Mouse (Mus musculus) limb, embryonic 11.5 days (tissue): ENCODE data around the gene Ap1s3. TPM values are rescaled to one million over a fixed set of nuclear protein-coding genes. Genes with fewer than 3 reads are reported as not detected.

ENCODE experiments used
- ATAC-seq: fragments of 200-750 bp; cut with Nextera tagmentation; 2 replicates; pipeline ENCODE4 v1.8.0; 2017; ENCODE audit warnings: low read depth; ENCODE audit not compliant: insufficient number of reproducible peaks, low FRiP score, low TSS enrichment
- DNase-seq: peaks from one replicate; pipeline ENCODE4 v3.0.0-alpha.2; 2015; ENCODE audit warnings: low spot score
- H3K27ac ChIP-seq: fragments of 300-500 bp; sonication (generic); replicated peaks from 2 replicates; pipeline ENCODE4 v1.5.1; 2014; ENCODE audit warnings: low read depth, mild to moderate bottlenecking, low read length
- H3K27me3 ChIP-seq: fragments of 300-500 bp; sonication (generic); 2 replicates; pipeline ENCODE4 v1.6.1; 2014; ENCODE audit warnings: mild to moderate bottlenecking, low read length, mixed read lengths; ENCODE audit not compliant: control insufficient read depth, insufficient read depth
- H3K36me3 ChIP-seq: fragments of 300-500 bp; sonication (generic); 2 replicates; pipeline ENCODE4 v1.6.1; 2014; ENCODE audit warnings: mild to moderate bottlenecking, low read length, moderate library complexity, mixed read lengths; ENCODE audit not compliant: control insufficient read depth, insufficient read depth
- H3K4me1 ChIP-seq: fragments of 300-500 bp; sonication (generic); 2 replicates; pipeline ENCODE4 v1.6.1; 2014; ENCODE audit warnings: low read length, mixed read lengths; ENCODE audit not compliant: control insufficient read depth, insufficient read depth
- H3K4me2 ChIP-seq: fragments of 300-500 bp; sonication (generic); 2 replicates; pipeline ENCODE4 v1.6.1; 2014; ENCODE audit warnings: low read depth, mild to moderate bottlenecking, moderate library complexity; ENCODE audit not compliant: severe bottlenecking
- H3K4me3 ChIP-seq: fragments of 300-500 bp; sonication (generic); 2 replicates; pipeline ENCODE4 v1.5.1; 2014; ENCODE audit warnings: low read depth, low read length
- H3K9ac ChIP-seq: fragments of 300-500 bp; sonication (generic); 2 replicates; pipeline ENCODE4 v1.6.1; 2014; ENCODE audit warnings: mild to moderate bottlenecking, low read length
- H3K9me3 ChIP-seq: fragments of 300-500 bp; sonication (generic); 2 replicates; pipeline ENCODE4 v1.6.1; 2016; ENCODE audit warnings: low read length; ENCODE audit not compliant: control insufficient read depth
- WGBS: fragments of 180-500 bp; shearing (Covaris S2); extraction: QIAGEN DNeasy Blood & Tissue Kit; methylation state at CpG from one replicate; pipeline ENCODE4 v1.1.7; 2014; 5-methylcytosine and 5-hydroxymethylcytosine counted together
- polyA plus RNA-seq: library from polyadenylated mRNA; unstranded; fragments of >200 nt; fragmentation: Nextera tagmentation; extraction: Ambion mirVana; gene quantifications from 2 replicates; pipeline ENCODE4 v1.2.1, GENCODE M21; 2014

Gene Ap1s3
- polyA plus RNA-seq, 1 experiment from 2014 or later = 0.88 TPM

GRCm38 (mm10) chr1:79680777-79681176 is 9.0 kb upstream of the Ap1s3 start:
- WGBS = 88% methylated on average over 3 of the region's 3 CpGs
- Histone ChIP-seq H3K27me3 (no peaks in the 10 kb centered on the region), H3K9ac (no peak overlapping the region), H3K4me1 (no peaks in the 10 kb centered on the region), H3K4me2 (no peak overlapping the region), H3K36me3 (no peaks in the 10 kb centered on the region), H3K27ac (no peak overlapping the region), H3K4me3 (no peak overlapping the region), H3K9me3 (no peaks in the 10 kb centered on the region)
- DNase-seq = no peak
- ATAC-seq = no peak

GRCm38 (mm10) chr1:79678117-79678684 is 6.4 kb upstream of the Ap1s3 start:
- Histone ChIP-seq H3K4me1 (no peaks in the 10 kb centered on the region), H3K9ac (no peak overlapping the region), H3K4me3 (no peak overlapping the region), H3K4me2 (no peak overlapping the region), H3K9me3 (no peaks in the 10 kb centered on the region), H3K36me3 (no peaks in the 10 kb centered on the region), H3K27ac (no peak overlapping the region), H3K27me3 (no peaks in the 10 kb centered on the region)
- DNase-seq = no peak
- ATAC-seq = no peak
- WGBS = 84% methylated on average over 8 of the region's 8 CpGs

- Histone ChIP-seq H3K9me3 (no peaks in the 10 kb centered on the region), H3K36me3 (no peaks in the 10 kb centered on the region), H3K4me1 (0 out of 2 replicates have a peak, but pooled peaks cover 2% of the 10 kb centered on the region), H3K27ac (no peak overlapping the region), H3K9ac (no peak overlapping the region), H3K27me3 (no peaks in the 10 kb centered on the region), H3K4me3 (no peak overlapping the region), H3K4me2 (no peak overlapping the region)
- WGBS = 42% methylated on average over 4 of the region's 4 CpGs
- no peak for DNase-seq
- ATAC-seq = no peak
Observed at GRCm38 (mm10) chr1:79675716-79676115, 3.9 kb upstream of the Ap1s3 start.

GRCm38 (mm10) chr1:79671196-79671542 is 603 bp downstream of the Ap1s3 start:
- Histone ChIP-seq H3K4me1 (0 out of 2 replicates have a peak, but pooled peaks cover 2% of the 10 kb centered on the region), H3K4me2 (peak overlapping the region; percentile 92), H3K9me3 (no peaks in the 10 kb centered on the region), H3K27me3 (no peaks in the 10 kb centered on the region), H3K4me3 (peak overlapping the region; percentile 70), H3K36me3 (no peaks in the 10 kb centered on the region), H3K27ac (no peak overlapping the region), H3K9ac (peak overlapping the region; percentile 65)
- DNase-seq (no peak), ATAC-seq (no peak)
- WGBS = 2% methylated on average over 11 of the region's 11 CpGs

- no peaks in the 10 kb centered on the region for H3K27me3 ChIP-seq
- H3K36me3 ChIP-seq = no peaks in the 10 kb centered on the region
- WGBS = 83% methylated on average over 9 of the region's 9 CpGs
- no peak for ATAC-seq
- no peak overlapping the region for H3K4me3 ChIP-seq
- no peak overlapping the region for H3K9ac ChIP-seq
- no peak overlapping the region for H3K4me2 ChIP-seq
- DNase-seq = no peak
- no peak overlapping the region for H3K27ac ChIP-seq
- H3K9me3 ChIP-seq = no peaks in the 10 kb centered on the region
- 0 out of 2 replicates have a peak, but pooled peaks cover 2% of the 10 kb centered on the region for H3K4me1 ChIP-seq
Observed at GRCm38 (mm10) chr1:79669419-79669974, 2.3 kb downstream of the Ap1s3 start.

GRCm38 (mm10) chr1:79664911-79665310 is 6.9 kb downstream of the Ap1s3 start:
- Histone ChIP-seq H3K9me3 (no peaks in the 10 kb centered on the region), H3K4me1 (no peaks in the 10 kb centered on the region), H3K9ac (no peak overlapping the region), H3K27ac (no peak overlapping the region), H3K4me2 (no peak overlapping the region), H3K27me3 (no peaks in the 10 kb centered on the region), H3K4me3 (no peak overlapping the region), H3K36me3 (no peaks in the 10 kb centered on the region)
- 82% methylated on average over 4 of the region's 4 CpGs for WGBS
- ATAC-seq (no peak), DNase-seq (no peak)

GRCm38 (mm10) chr1:79659598-79659997 is 12.2 kb downstream of the Ap1s3 start:
- Histone ChIP-seq H3K4me3 (no peak overlapping the region), H3K27me3 (no peaks in the 10 kb centered on the region), H3K4me2 (no peak overlapping the region), H3K9ac (no peak overlapping the region), H3K27ac (no peak overlapping the region), H3K9me3 (no peaks in the 10 kb centered on the region), H3K36me3 (no peaks in the 10 kb centered on the region), H3K4me1 (no peaks in the 10 kb centered on the region)
- ATAC-seq = no peak
- 86% methylated on average over 7 of the region's 7 CpGs for WGBS
- no peak for DNase-seq

- no peaks in the 10 kb centered on the region for H3K27me3 ChIP-seq
- no peak overlapping the region for H3K27ac ChIP-seq
- WGBS = 71% methylated on average over 1 of the region's 1 CpGs
- no peak overlapping the region for H3K4me2 ChIP-seq
- DNase-seq (no peak), ATAC-seq (no peak)
- no peaks in the 10 kb centered on the region for H3K9me3 ChIP-seq
- H3K9ac ChIP-seq = no peak overlapping the region
- H3K4me3 ChIP-seq = no peak overlapping the region
- no peaks in the 10 kb centered on the region for H3K36me3 ChIP-seq
- no peaks in the 10 kb centered on the region for H3K4me1 ChIP-seq
Observed at GRCm38 (mm10) chr1:79657411-79657810, 14.4 kb downstream of the Ap1s3 start.
